Mouse (Mus musculus) stomach, postnatal 0 days (tissue): ENCODE measurements around the gene Camk1.

ENCODE experiments used
- CTCF ChIP-seq: IDR thresholded peaks from 2 replicates; pipeline ENCODE4 v1.5.1; 2016; ENCODE audit warnings: antibody characterized with exemption, low read depth, mild to moderate bottlenecking, moderate library complexity
- EP300 ChIP-seq: optimal IDR thresholded peaks from 2 replicates; pipeline ENCODE3; 2016; ENCODE audit warnings: antibody characterized with exemption

GRCm38 (mm10) chr6:113302258-113302657 lies 41.5 kb downstream of the Camk1 start:
- TF ChIP-seq EP300 (no peak), CTCF (peak; percentile 72)
